Mouse (Mus musculus): ENCODE measurements around the gene 2700049A03Rik. TPM values are rescaled to one million over a fixed set of nuclear protein-coding genes. Genes with fewer than 3 reads are reported as not detected.

2700049A03Rik gene
- total and polyA plus RNA-seq, 3 experiments = 7.7 to 10.0 (median 9.4) TPM

- in situ Hi-C loops (cut with MboI; ENCODE audit: low pct_ligation_motif_present, low pct_unique_long_range_greater_than_20kb, low sequenced_read_pairs) = no loop called here
- no peak for TF ChIP-seq HCFC1 (IDR thresholded peaks at IDR 0.05; ENCODE audit: low read depth, low read length)
- no peak for TF ChIP-seq IRF4 (IDR thresholded peaks at IDR 0.05; ENCODE audit: low read depth, low read length)
- no peak for TF ChIP-seq ETS1 (conservative IDR thresholded peaks at IDR 0.05; ENCODE audit: low read depth, low read length)
- no peak for TF ChIP-seq USF1 (IDR thresholded peaks at IDR 0.05; ENCODE audit: low read depth, low read length)
- TF ChIP-seq ZNF384 (IDR thresholded peaks at IDR 0.05; ENCODE audit: low read depth, low read length) = no peak
- TF ChIP-seq UBTF (IDR thresholded peaks at IDR 0.05; ENCODE audit: low read depth, low read length) = no peak
- no peak for TF ChIP-seq JUN (IDR thresholded peaks at IDR 0.05; ENCODE audit: insufficient read depth, low read depth, low read length)
- no peak for TF ChIP-seq ZKSCAN1 (IDR thresholded peaks at IDR 0.05; ENCODE audit: borderline replicate concordance, low read depth, low read length)
- no peak for TF ChIP-seq TCF12 (IDR thresholded peaks at IDR 0.05; ENCODE audit: low read depth, low read length)
- TF ChIP-seq CHD1 (IDR thresholded peaks at IDR 0.05; ENCODE audit: low read depth, low read length) = no peak
- TF ChIP-seq RCOR1 (conservative IDR thresholded peaks at IDR 0.05; ENCODE audit: low read depth, low read length) = no peak
- TF ChIP-seq NELFE (IDR thresholded peaks at IDR 0.05; ENCODE audit: low read depth, low read length) = no peak
- TF ChIP-seq MYC (IDR thresholded peaks at IDR 0.05; ENCODE audit: low read depth, low read length) = no peak
- TF ChIP-seq PAX5 (IDR thresholded peaks at IDR 0.05; ENCODE audit: low read length) = no peak
- TF ChIP-seq NRF1 (IDR thresholded peaks at IDR 0.05; ENCODE audit: low read depth, low read length) = no peak
- no peak for TF ChIP-seq TBP (conservative IDR thresholded peaks at IDR 0.05; ENCODE audit: low read depth, low read length)
- no peak overlapping the region for H3K4me2 ChIP-seq (ENCODE audit: insufficient read depth, low read depth, poor library complexity, severe bottlenecking)
Observed at GRCm38 (mm10) chr12:71122731-71123130, 13.9 kb upstream of the 2700049A03Rik start.

GRCm38 (mm10) chr12:71123286-71123685, 13.4 kb upstream of the 2700049A03Rik start:
- H3K4me2 ChIP-seq (ENCODE audit: insufficient read depth, low read depth, poor library complexity, severe bottlenecking) = no peak overlapping the region
- no peak for TF ChIP-seq GABPA (IDR thresholded peaks at IDR 0.05; ENCODE audit: insufficient replicate concordance, low read depth, low read length)
- TF ChIP-seq BHLHE40 (IDR thresholded peaks at IDR 0.05; ENCODE audit: low read depth, low read length) = no peak
- TF ChIP-seq RCOR1 (conservative IDR thresholded peaks at IDR 0.05; ENCODE audit: low read depth, low read length) = no peak
- TF ChIP-seq CHD2 (IDR thresholded peaks at IDR 0.05; ENCODE audit: low read length) = no peak
- no peak overlapping the region for H3K4me3 ChIP-seq (replicated peaks in 1 of 3; ENCODE audit: low read depth in 2 of 3, low read length in 2 of 3, poor library complexity in 1 of 3)
- peaks cover 8% of the 10 kb centered on the region for H3K79me2 ChIP-seq (replicated peaks; ENCODE audit: control insufficient read depth, extremely low read depth, insufficient read depth, poor library complexity, severe bottlenecking)
- H3K27ac ChIP-seq (ENCODE audit: insufficient read depth, low read depth) = no peak overlapping the region
- H3K9me3 ChIP-seq (replicated peaks; ENCODE audit: low read length) = no peaks in the 10 kb centered on the region
- dilution Hi-C loops (cut with MboI; ENCODE audit: extremely low pct_ligation_motif_present, extremely low pct_unique_long_range_greater_than_20kb, low sequenced_read_pairs) (no loop called here), in situ Hi-C loops (cut with MboI; ENCODE audit: low pct_ligation_motif_present, low pct_unique_long_range_greater_than_20kb, low sequenced_read_pairs) (no loop called here)
- peaks cover 32 to 71% of the 10 kb centered on the region in 2 experiments for H3K36me3 ChIP-seq (replicated peaks in 1 of 2; ENCODE audit: control insufficient read depth in 1 of 2, insufficient read depth in 1 of 2, low read length in 1 of 2)
- DNase-seq (ENCODE audit: extremely low read depth) = no peak
- H3K27me3 ChIP-seq (replicated peaks) = no peaks in the 10 kb centered on the region
- no peak overlapping the region for H3K9ac ChIP-seq (ENCODE audit: insufficient read depth, low read depth)
- no peaks in the 10 kb centered on the region; a peak in 1 of 4 replicates for H3K4me1 ChIP-seq (ENCODE audit: control insufficient read depth in 1 of 2, insufficient read depth in 2 of 2)

More at GRCm38 (mm10) chr12:71122731-71123130, 13.9 kb upstream of the 2700049A03Rik start:
- DNase-seq (ENCODE audit: extremely low read depth) = no peak
- Histone ChIP-seq H3K27me3 (replicated peaks) (no peaks in the 10 kb centered on the region), H3K36me3 (replicated peaks in 1 of 2; ENCODE audit: control insufficient read depth in 1 of 2, insufficient read depth in 1 of 2, low read length in 1 of 2) (peaks cover 31 to 65% of the 10 kb centered on the region in 2 experiments), H3K79me2 (replicated peaks; ENCODE audit: control insufficient read depth, extremely low read depth, insufficient read depth, poor library complexity, severe bottlenecking) (0 out of 2 replicates have a peak, but pooled peaks cover 3% of the 10 kb centered on the region), H3K4me3 (replicated peaks in 1 of 3; ENCODE audit: low read depth in 2 of 3, low read length in 2 of 3, poor library complexity in 1 of 3) (no peak overlapping the region), H3K4me1 (ENCODE audit: control insufficient read depth in 1 of 2, insufficient read depth in 2 of 2) (no peaks in the 10 kb centered on the region; a peak in 1 of 4 replicates), H3K27ac (ENCODE audit: insufficient read depth, low read depth) (no peak overlapping the region), H3K9ac (ENCODE audit: insufficient read depth, low read depth) (no peak overlapping the region), H3K9me3 (replicated peaks; ENCODE audit: low read length) (no peaks in the 10 kb centered on the region)
- dilution Hi-C loops (cut with MboI; ENCODE audit: extremely low pct_ligation_motif_present, extremely low pct_unique_long_range_greater_than_20kb, low sequenced_read_pairs) = no loop called here
